Mouse (Mus musculus): ENCODE measurements around the gene Tmem108.

DNA sequence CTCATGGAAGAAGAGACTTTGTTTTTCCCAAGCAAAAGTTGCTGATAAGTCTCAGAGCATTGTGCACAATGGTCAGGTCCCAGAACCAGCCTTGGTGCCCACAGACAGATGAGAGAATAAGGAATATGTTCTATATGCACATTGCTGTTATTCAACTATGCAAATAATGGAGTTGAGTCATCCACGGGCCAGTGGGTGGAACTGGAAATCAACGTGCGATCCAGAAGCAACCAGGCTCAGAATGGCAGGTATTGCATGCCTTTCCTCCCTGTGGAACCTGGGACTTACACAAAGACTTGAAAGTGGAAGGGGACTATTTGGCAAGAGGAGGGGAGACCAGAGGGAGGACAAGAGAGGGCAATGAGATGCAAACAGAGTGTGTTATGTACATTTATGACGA lies 22.5 kb upstream of the Tmem108 start:
- no peak for TF ChIP-seq CTCF (conservative IDR thresholded peaks at IDR 0.05; ENCODE audit: low read length)
- TF ChIP-seq POU5F1 (IDR thresholded peaks at IDR 0.05; ENCODE audit: borderline replicate concordance, low read length): no peak
- no peak for TF ChIP-seq NANOG (IDR thresholded peaks at IDR 0.05; ENCODE audit: borderline replicate concordance, low read length)
